Mouse (Mus musculus): ENCODE measurements around the gene Rpa2.

DNA sequence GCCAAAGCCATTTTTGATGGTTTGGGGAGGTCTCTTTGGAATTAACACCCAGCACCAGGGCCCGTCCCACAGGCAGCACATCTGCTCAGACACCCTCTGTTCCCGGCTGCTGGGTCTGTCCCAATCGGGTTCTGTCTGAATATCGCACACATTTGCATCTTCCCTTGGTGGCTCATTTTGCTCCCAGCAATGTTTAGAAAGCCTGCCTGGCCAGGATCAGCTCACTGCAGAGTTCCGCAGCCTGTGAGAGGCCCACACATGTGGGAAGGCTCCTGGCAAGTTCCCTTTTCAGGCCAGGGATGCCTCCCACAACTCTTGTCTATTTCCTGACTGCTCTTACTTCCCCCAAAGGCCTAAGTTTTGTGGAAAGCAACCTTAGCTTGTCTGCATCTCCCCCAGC, 41.5 kb downstream of the Rpa2 start:
- TF ChIP-seq CTCF (IDR thresholded peaks at IDR 0.05; ENCODE audit: insufficient read depth, low read depth, low read length) (no peak), POLR2A (IDR thresholded peaks at IDR 0.05; ENCODE audit: insufficient read depth, low read depth, low read length) (no peak)

Measured in olfactory bulb, adult 2 months (tissue).